Mouse (Mus musculus) cortical plate, adult 2 months (tissue): ENCODE results near the gene Phpt1.
"Not testable (repeated sequence)": the region's sequence is repeated elsewhere in the genome, so short reads cannot be mapped to it uniquely, and the experiment has no call there.

Experiments
- CTCF ChIP-seq: fragments of 200-500 bp; IDR thresholded peaks from 2 replicates; pipeline ENCODE4 v1.5.1; 2011; ENCODE audit warnings: mild to moderate bottlenecking, control low read depth, low read length; ENCODE audit not compliant: insufficient read depth; ENCODE audit errors: extremely low read depth
- POLR2A ChIP-seq: fragments of 200-500 bp; IDR thresholded peaks from 2 replicates; pipeline ENCODE4 v1.6.1; 2011; ENCODE audit warnings: mild to moderate bottlenecking, low read length, control low read depth; ENCODE audit not compliant: insufficient read depth; ENCODE audit errors: extremely low read depth

GRCm38 (mm10) chr2:25555479-25555878 lies 19.5 kb downstream of the Phpt1 start:
- TF ChIP-seq CTCF, POLR2A: not testable (repeated sequence)
